Mouse (Mus musculus): ENCODE results near the gene Sdhc. TPM values are rescaled to one million over a fixed set of nuclear protein-coding genes. Genes with fewer than 3 reads are reported as not detected.

Sdhc gene
- total and polyA plus RNA-seq, 3 experiments: 87.5 to 205 (median 153) TPM

- in situ Hi-C loops (cut with MboI; ENCODE audit: low pct_ligation_motif_present, low pct_unique_long_range_greater_than_20kb, low sequenced_read_pairs): loop anchor here (10.0 kb wide), 1 partner anchor 370 kb away; no protein-coding TSS in a partner anchor
- no peak for DNase-seq (ENCODE audit: extremely low read depth)
- Histone ChIP-seq H3K9ac (ENCODE audit: insufficient read depth, low read depth) (no peak overlapping the region), H3K4me2 (ENCODE audit: insufficient read depth, low read depth, poor library complexity, severe bottlenecking) (no peak overlapping the region), H3K27me3 (replicated peaks) (no peaks in the 10 kb centered on the region), H3K36me3 (replicated peaks in 1 of 2; ENCODE audit: control insufficient read depth in 1 of 2, insufficient read depth in 1 of 2, low read length in 1 of 2) (no peaks in the 10 kb centered on the region), H3K27ac (ENCODE audit: insufficient read depth, low read depth) (no peak overlapping the region), H3K4me1 (ENCODE audit: control insufficient read depth in 1 of 2, insufficient read depth in 2 of 2) (peaks cover 0 to 12% of the 10 kb centered on the region in 2 experiments; a peak in 2 of 4 replicates), H3K9me3 (replicated peaks; ENCODE audit: low read length) (no peaks in the 10 kb centered on the region), H3K4me3 (replicated peaks in 1 of 3; ENCODE audit: low read depth in 2 of 3, low read length in 2 of 3, poor library complexity in 1 of 3) (no peak overlapping the region), H3K79me2 (replicated peaks; ENCODE audit: control insufficient read depth, extremely low read depth, insufficient read depth, poor library complexity, severe bottlenecking) (no peaks in the 10 kb centered on the region)
- TF ChIP-seq CHD2 (IDR thresholded peaks at IDR 0.05; ENCODE audit: low read length): no peak
- no peak for TF ChIP-seq CTCF (conservative IDR thresholded peaks at IDR 0.05 in 1 of 2, IDR thresholded peaks at IDR 0.05 in 1 of 2; ENCODE audit: low read depth in 2 of 2, low read length in 2 of 2)
- no peak for TF ChIP-seq MAFK (IDR thresholded peaks at IDR 0.05; ENCODE audit: insufficient replicate concordance, low read length)
- no peak for TF ChIP-seq USF2 (conservative IDR thresholded peaks at IDR 0.05; ENCODE audit: low read depth, low read length)
- TF ChIP-seq TCF12 (IDR thresholded peaks at IDR 0.05; ENCODE audit: low read depth, low read length): no peak
- TF ChIP-seq HCFC1 (IDR thresholded peaks at IDR 0.05; ENCODE audit: low read depth, low read length): no peak
- no peak for TF ChIP-seq GABPA (IDR thresholded peaks at IDR 0.05; ENCODE audit: insufficient replicate concordance, low read depth, low read length)
- dilution Hi-C loops (cut with MboI; ENCODE audit: extremely low pct_ligation_motif_present, extremely low pct_unique_long_range_greater_than_20kb, low sequenced_read_pairs): no loop called here
Observed at GRCm38 (mm10) chr1:171105226-171105625, 45.2 kb downstream of the Sdhc start.

DNA sequence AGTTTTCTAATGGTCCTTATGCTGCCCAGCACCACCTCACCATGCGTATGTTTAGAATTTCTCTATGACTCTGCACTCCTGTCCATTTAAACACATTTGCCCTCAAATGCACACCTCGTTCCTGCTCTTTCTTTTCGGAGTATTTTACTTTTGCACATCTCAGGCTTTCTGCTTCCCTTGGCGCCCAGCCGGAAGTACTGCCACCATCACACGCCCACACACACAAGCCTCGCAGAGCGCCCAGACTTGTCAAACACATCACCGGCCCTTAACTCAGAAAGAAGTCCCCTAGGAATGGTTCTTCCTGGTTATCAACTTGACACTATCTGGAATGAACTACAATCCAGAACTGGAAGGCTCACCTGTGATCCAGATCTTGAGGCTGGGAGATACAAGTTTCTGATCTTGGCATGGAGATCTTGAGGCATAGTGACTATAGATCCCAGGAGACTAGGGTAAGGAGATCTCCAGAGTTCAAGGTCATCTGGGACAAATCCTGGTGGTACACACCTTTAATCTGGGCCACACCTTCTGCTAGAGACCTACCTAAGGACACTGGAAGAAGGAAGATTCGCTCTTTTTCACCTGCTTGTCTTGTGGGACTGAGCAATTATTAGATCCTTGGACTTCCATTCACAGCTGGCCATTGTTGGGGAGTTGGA, 47.1 kb downstream of the Sdhc start:
- DNase-seq (ENCODE audit: extremely low read depth): peak; percentile 80
- dilution Hi-C loops (cut with MboI; ENCODE audit: extremely low pct_ligation_motif_present, extremely low pct_unique_long_range_greater_than_20kb, low sequenced_read_pairs) (no loop called here), in situ Hi-C loops (cut with MboI; ENCODE audit: low pct_ligation_motif_present, low pct_unique_long_range_greater_than_20kb, low sequenced_read_pairs) (loop anchor here (5.0 to 10.0 kb wide), 2 partner anchors 61 to 371 kb away; no protein-coding TSS in a partner anchor)
- no peak for TF ChIP-seq KAT2A (IDR thresholded peaks at IDR 0.05; ENCODE audit: insufficient replicate concordance, low read length)
- no peak for TF ChIP-seq GABPA (IDR thresholded peaks at IDR 0.05; ENCODE audit: insufficient replicate concordance, low read depth, low read length)
- 0 out of 2 replicates have a peak, but pooled peaks have one; percentile 24 for TF ChIP-seq MAZ (IDR thresholded peaks at IDR 0.05; ENCODE audit: low read depth, low read length)
- TF ChIP-seq ZKSCAN1 (IDR thresholded peaks at IDR 0.05; ENCODE audit: borderline replicate concordance, low read depth, low read length): no peak
- no peak for TF ChIP-seq EP300 (IDR thresholded peaks at IDR 0.05; ENCODE audit: low read length)
- no peak for TF ChIP-seq ETS1 (conservative IDR thresholded peaks at IDR 0.05; ENCODE audit: low read depth, low read length)
- TF ChIP-seq USF1 (IDR thresholded peaks at IDR 0.05; ENCODE audit: low read depth, low read length): no peak
- peak; percentile 56 for TF ChIP-seq SIN3A (IDR thresholded peaks at IDR 0.05; ENCODE audit: low read length)
- no peak for TF ChIP-seq CTCF (conservative IDR thresholded peaks at IDR 0.05 in 1 of 2, IDR thresholded peaks at IDR 0.05 in 1 of 2; ENCODE audit: low read depth in 2 of 2, low read length in 2 of 2)
- no peak for TF ChIP-seq POLR2AphosphoS2 (IDR thresholded peaks at IDR 0.05; ENCODE audit: low read depth, low read length)
- TF ChIP-seq UBTF (IDR thresholded peaks at IDR 0.05; ENCODE audit: low read depth, low read length): 0 out of 2 replicates have a peak, but pooled peaks have one; percentile 55
- TF ChIP-seq PAX5 (IDR thresholded peaks at IDR 0.05; ENCODE audit: low read length): no peak
- TF ChIP-seq CHD1 (IDR thresholded peaks at IDR 0.05; ENCODE audit: low read depth, low read length): 0 out of 2 replicates have a peak, but pooled peaks have one; percentile 44
- peak; percentile 24; the same call in 1 of the 2 replicates for TF ChIP-seq MAX (IDR thresholded peaks at IDR 0.05; ENCODE audit: low read length)
- no peak for TF ChIP-seq TCF12 (IDR thresholded peaks at IDR 0.05; ENCODE audit: low read depth, low read length)
- no peak for TF ChIP-seq ELF1 (IDR thresholded peaks at IDR 0.05; ENCODE audit: low read depth, low read length)
- TF ChIP-seq JUN (IDR thresholded peaks at IDR 0.05; ENCODE audit: insufficient read depth, low read depth, low read length): no peak
- TF ChIP-seq ZC3H11A (IDR thresholded peaks at IDR 0.05; ENCODE audit: low read depth, low read length): no peak
- no peak for TF ChIP-seq NRF1 (IDR thresholded peaks at IDR 0.05; ENCODE audit: low read depth, low read length)
- H3K9me3 ChIP-seq (replicated peaks; ENCODE audit: low read length): peaks cover 3% of the 10 kb centered on the region
- peaks cover 0 to 12% of the 10 kb centered on the region in 2 experiments; a peak in 2 of 4 replicates for H3K4me1 ChIP-seq (ENCODE audit: control insufficient read depth in 1 of 2, insufficient read depth in 2 of 2)
- H3K27me3 ChIP-seq (replicated peaks): no peaks in the 10 kb centered on the region
- H3K79me2 ChIP-seq (replicated peaks; ENCODE audit: control insufficient read depth, extremely low read depth, insufficient read depth, poor library complexity, severe bottlenecking): no peaks in the 10 kb centered on the region
- H3K36me3 ChIP-seq (replicated peaks in 1 of 2; ENCODE audit: control insufficient read depth in 1 of 2, insufficient read depth in 1 of 2, low read length in 1 of 2): no peaks in the 10 kb centered on the region
- peak overlapping the region; percentile 56 to 66 (median 62) for H3K4me3 ChIP-seq (replicated peaks in 1 of 3; ENCODE audit: low read depth in 2 of 3, low read length in 2 of 3, poor library complexity in 1 of 3)
- H3K4me2 ChIP-seq (ENCODE audit: insufficient read depth, low read depth, poor library complexity, severe bottlenecking): peak overlapping the region; percentile 92
- 0 out of 2 replicates have a peak overlapping the region, but pooled peaks have one; percentile 10 for H3K27ac ChIP-seq (ENCODE audit: insufficient read depth, low read depth)
- peak overlapping the region; percentile 28; the same call in 1 of the 2 replicates for H3K9ac ChIP-seq (ENCODE audit: insufficient read depth, low read depth)

Data from CH12.LX (cell line).